In genomic region chr16:50307231-50307630, GRCm38 (mm10) we compare ENCODE assay signal across 17 mouse cellular contexts.
DNase-seq lines count a peak whose midpoint lies in the region; ATAC-seq and TF ChIP-seq lines count a peak whose summit lies in the region.
"Had no signal": no experiment of that assay in that cellular context is flagged by ENCODE, and none has a peak within 500 bp of the region (broad histone marks: within the 10 kb centered on the region; RNA-seq: fewer than 3 reads in every experiment).

No protein-coding gene starts in this region.

- no peak overlapping the region for H3K27ac ChIP-seq in forebrain, embryonic 11.5 days (ENCODE audit: low read depth, low read length)
- H3K27ac ChIP-seq: embryonic facial prominence, embryonic 12.5 days; heart, embryonic 10.5 days; hindbrain, embryonic 13.5 days; hindbrain, postnatal 0 days had no signal

- no peak overlapping the region for H3ac ChIP-seq in C2C12 (ENCODE audit: control insufficient read depth, insufficient read length, low read depth)

- no peak for ATAC-seq in forebrain, embryonic 11.5 days (replicated peaks; ENCODE audit: low FRiP score)

- no peak overlapping the region for H3K9ac ChIP-seq in forebrain, embryonic 11.5 days (ENCODE audit: low read length)
- H3K9ac ChIP-seq: embryonic facial prominence, embryonic 12.5 days; hindbrain, embryonic 13.5 days had no signal

- no peak for TF ChIP-seq CTCF in C2C12 (IDR thresholded peaks at IDR 0.05; ENCODE audit: control insufficient read depth, insufficient read depth, insufficient read length)

- H3K36me3 ChIP-seq in C2C12 (ENCODE audit: control insufficient read depth, insufficient read depth) = no peaks in the 10 kb centered on the region
- no peaks in the 10 kb centered on the region for H3K36me3 ChIP-seq in forebrain, embryonic 11.5 days (ENCODE audit: control insufficient read depth, insufficient read depth, low read length)
- H3K36me3 ChIP-seq: embryonic facial prominence, embryonic 12.5 days; heart, embryonic 10.5 days; hindbrain, embryonic 13.5 days had no signal

- no peaks in the 10 kb centered on the region for H3K27me3 ChIP-seq in C2C12 (ENCODE audit: control insufficient read depth, insufficient read depth, insufficient read length)
- no peaks in the 10 kb centered on the region for H3K27me3 ChIP-seq in forebrain, embryonic 11.5 days (ENCODE audit: control insufficient read depth, insufficient read depth, low read length)
- H3K27me3 ChIP-seq: embryonic facial prominence, embryonic 12.5 days; hindbrain, embryonic 13.5 days had no signal

- H3K4me2 ChIP-seq in forebrain, embryonic 11.5 days (ENCODE audit: low read depth, low read length, severe bottlenecking) = no peak overlapping the region
- H3K4me2 ChIP-seq: embryonic facial prominence, embryonic 12.5 days; hindbrain, embryonic 13.5 days had no signal

- WGBS in forebrain, embryonic 11.5 days = 92% methylated on average over 4 of the region's 4 CpGs

- H3K4me3 ChIP-seq in C2C12 (ENCODE audit: insufficient read depth, poor library complexity, severe bottlenecking) = no peak overlapping the region
- no peak overlapping the region for H3K4me3 ChIP-seq in forebrain, embryonic 11.5 days (ENCODE audit: low read depth, low read length)
- H3K4me3 ChIP-seq: embryonic facial prominence, embryonic 12.5 days; heart, embryonic 10.5 days; hindbrain, embryonic 13.5 days had no signal

- H3K79me2 ChIP-seq in C2C12 (ENCODE audit: control insufficient read depth, insufficient read depth) = peaks cover 10% of the 10 kb centered on the region

- no peaks in the 10 kb centered on the region for H3K9me3 ChIP-seq in forebrain, embryonic 11.5 days (ENCODE audit: control insufficient read depth, low read length)
- H3K9me3 ChIP-seq: embryonic facial prominence, embryonic 12.5 days; heart, embryonic 10.5 days; hindbrain, embryonic 13.5 days had no signal

- peaks cover 4% of the 10 kb centered on the region for H3K79me3 ChIP-seq in C2C12 (ENCODE audit: low read depth)

- peak; percentile 31 for DNase-seq in cerebellum, adult 9-10 months
- no peak for DNase-seq in cerebellum, adult 11 months
- DNase-seq in brain, adult 2 months (ENCODE audit: low read depth, low spot score) = peak; percentile 43
- DNase-seq in retina, postnatal 1 day = peak; percentile 26
- no peak for DNase-seq in spleen, adult 18-20 months
- no peak for DNase-seq in forebrain, embryonic 11.5 days (ENCODE audit: low spot score)
- DNase-seq: adrenal gland, postnatal 14 days; gastrocnemius, postnatal 10 days; heart, adult 18-20 months; heart, postnatal 10 days; heart, postnatal 4 days; kidney, adult 18-20 months had no signal

- H3K4me1 ChIP-seq in forebrain, embryonic 11.5 days (replicated peaks; ENCODE audit: control insufficient read depth, insufficient read depth, low read length) = no peaks in the 10 kb centered on the region
- H3K4me1 ChIP-seq: embryonic facial prominence, embryonic 12.5 days had no signal

TF ChIP-seq in C2C12, 6 proteins besides CTCF, POLR2A, EP300 and RAD21:
- TF ChIP-seq CEBPB (IDR thresholded peaks at IDR 0.05; ENCODE audit: low read depth) (no peak), MYOG (IDR thresholded peaks at IDR 0.05; ENCODE audit: control insufficient read depth, extremely low read depth, insufficient read length) (no peak), MAX (IDR thresholded peaks at IDR 0.05) (no peak), MYOD1 (IDR thresholded peaks at IDR 0.05; ENCODE audit: control insufficient read depth, insufficient read length, low read depth) (peak; percentile 31)

Comparison
In these comparisons a context has a peak if more than half of its experiments do, and no peak if none do; other contexts are left out.
1. DNase-seq: peak in cerebellum, adult 9-10 months (single experiment), brain, adult 2 months (single experiment) and retina, postnatal 1 day (single experiment); none in cerebellum, adult 11 months (single experiment), spleen, adult 18-20 months (0 of 2) and forebrain, embryonic 11.5 days (single experiment).